Mouse (Mus musculus): ENCODE measurements around the gene Zfp748. TPM values are rescaled to one million over a fixed set of nuclear protein-coding genes. Genes with fewer than 3 reads are reported as not detected.

Gene Zfp748
- 8.5 and 9.0 TPM in 2 replicates for polyA plus RNA-seq (2012; rRNA removed)

DNA sequence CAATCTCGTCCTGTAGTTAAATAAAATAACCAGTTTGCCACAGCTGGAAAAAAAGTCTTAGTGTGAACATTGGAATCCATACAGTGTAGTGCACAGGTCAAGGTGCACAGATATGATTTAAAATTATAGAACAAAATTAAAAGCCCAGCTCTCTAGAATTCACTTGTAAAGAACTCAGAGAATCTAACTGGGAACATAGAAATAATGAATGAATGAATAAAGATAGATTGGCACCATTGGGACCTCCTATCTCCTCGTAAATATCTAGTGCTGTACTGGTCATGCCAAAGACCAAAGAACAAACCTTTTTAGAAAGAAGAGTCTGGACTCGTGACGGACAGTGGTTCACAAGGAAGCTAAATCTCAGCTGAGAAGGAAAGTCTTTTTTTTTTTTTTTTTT, at the start of gene Zfp748:
Zfp748 (minus strand) TSS at position 101 of the 400 bp plus-strand sequence.
- no peak for DNase-seq (ENCODE audit: low read depth)
- TF ChIP-seq CTCF (IDR thresholded peaks at IDR 0.05; ENCODE audit: borderline replicate concordance, extremely low read depth, insufficient read depth, insufficient read length): no peak
- TF ChIP-seq POLR2A (IDR thresholded peaks at IDR 0.05; ENCODE audit: borderline replicate concordance, extremely low read depth, insufficient read depth, insufficient read length, poor library complexity, severe bottlenecking): no peak

DNA sequence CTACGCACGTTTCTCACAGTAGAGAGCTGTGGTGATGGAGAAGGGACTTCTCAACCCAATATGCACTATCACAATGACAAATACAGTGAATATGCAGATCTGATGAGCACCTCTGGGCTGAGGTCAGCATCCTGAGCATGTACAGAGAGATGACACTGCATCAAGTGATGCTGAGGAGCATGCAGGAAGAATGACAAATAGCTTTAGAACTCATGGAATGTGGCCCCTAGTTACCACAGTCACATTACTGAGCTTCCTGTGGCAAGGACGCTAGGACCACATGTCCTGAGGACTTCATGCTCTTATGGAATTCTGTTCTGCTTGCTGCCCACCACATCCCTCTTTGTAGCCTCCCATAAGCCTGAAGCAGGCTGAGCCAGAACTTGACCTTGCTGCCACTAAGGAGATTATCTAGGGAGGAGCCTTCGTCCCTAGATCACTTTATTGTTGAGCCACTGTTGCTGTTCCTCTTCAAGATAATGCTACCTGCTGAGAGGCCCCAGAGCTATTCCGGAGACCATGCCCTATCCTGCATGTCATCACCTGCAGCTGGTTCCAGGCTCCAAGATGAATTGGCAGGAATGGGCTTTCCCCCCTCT, 19.1 kb upstream of the Zfp748 start:
- TF ChIP-seq POLR2A (IDR thresholded peaks at IDR 0.05; ENCODE audit: borderline replicate concordance, extremely low read depth, insufficient read depth, insufficient read length, poor library complexity, severe bottlenecking) (no peak), CTCF (IDR thresholded peaks at IDR 0.05; ENCODE audit: borderline replicate concordance, extremely low read depth, insufficient read depth, insufficient read length) (no peak)
- no peak for DNase-seq (ENCODE audit: low read depth)

DNA sequence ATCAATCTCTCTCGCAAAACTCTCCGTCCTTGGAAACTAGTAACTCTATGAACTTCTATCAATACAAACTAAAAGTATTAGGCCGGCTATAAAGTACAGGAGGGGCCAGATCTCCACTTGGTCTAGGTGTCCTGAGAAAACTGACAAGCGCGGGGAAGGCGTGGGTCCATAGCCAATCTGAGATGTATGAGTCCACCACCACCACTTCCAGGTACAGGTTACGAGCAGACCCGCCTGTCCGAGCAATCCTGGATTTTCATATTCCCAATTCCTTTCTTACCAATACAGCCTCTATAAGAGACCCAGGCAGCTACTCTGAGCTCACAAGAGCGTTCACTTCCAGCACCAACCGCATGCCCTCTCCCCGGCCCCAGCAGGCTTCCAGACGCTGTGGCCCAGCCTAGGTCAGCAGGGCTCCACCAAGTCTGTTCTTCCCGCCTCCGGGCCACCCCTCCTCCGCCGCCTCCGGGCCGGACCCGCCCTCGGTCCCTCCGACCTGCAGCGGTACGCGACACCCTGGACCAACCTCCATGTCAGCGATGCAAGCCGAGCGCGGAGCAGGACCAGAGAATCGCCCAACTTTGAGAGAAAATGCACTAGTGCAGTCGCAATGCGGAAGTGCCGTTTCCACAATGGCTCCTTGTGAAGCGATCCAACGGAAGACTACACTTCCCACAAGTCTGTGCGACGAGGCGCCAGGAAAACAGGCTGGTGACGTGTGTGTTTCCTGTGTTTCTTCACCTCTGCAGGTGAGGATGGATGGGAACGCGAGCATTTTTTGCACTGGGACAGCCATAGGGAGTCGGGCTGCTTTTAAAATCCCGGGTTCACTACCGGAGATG, 904 bp downstream of the Zfp748 start:
- TF ChIP-seq CTCF (IDR thresholded peaks at IDR 0.05; ENCODE audit: borderline replicate concordance, extremely low read depth, insufficient read depth, insufficient read length) (no peak), POLR2A (IDR thresholded peaks at IDR 0.05; ENCODE audit: borderline replicate concordance, extremely low read depth, insufficient read depth, insufficient read length, poor library complexity, severe bottlenecking) (peak; percentile 30; the same call in 1 of the 2 replicates)
- DNase-seq (ENCODE audit: low read depth): peak; percentile 98

DNA sequence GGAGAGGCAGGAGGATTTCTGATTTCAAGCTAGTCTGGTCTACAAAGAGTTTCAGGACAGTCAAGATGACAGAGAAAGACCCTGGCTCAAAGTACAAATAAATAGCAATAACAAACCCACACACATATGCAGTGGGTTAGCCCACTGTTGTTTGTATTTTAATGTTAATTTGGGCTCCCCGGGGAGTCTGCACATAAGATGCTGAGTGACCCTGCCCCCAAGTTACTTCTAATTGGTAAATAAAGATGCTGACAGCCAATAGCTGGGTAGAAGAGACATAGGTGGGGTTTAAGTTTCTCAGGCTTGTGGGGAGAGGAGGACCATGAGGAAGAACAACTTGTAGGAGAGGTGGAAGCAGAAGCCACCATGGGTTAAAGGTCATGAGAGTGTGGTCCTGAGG, 7.7 kb downstream of the Zfp748 start:
- no peak for TF ChIP-seq CTCF (IDR thresholded peaks at IDR 0.05; ENCODE audit: borderline replicate concordance, extremely low read depth, insufficient read depth, insufficient read length)
- no peak for TF ChIP-seq POLR2A (IDR thresholded peaks at IDR 0.05; ENCODE audit: borderline replicate concordance, extremely low read depth, insufficient read depth, insufficient read length, poor library complexity, severe bottlenecking)
- no peak for DNase-seq (ENCODE audit: low read depth)

DNA sequence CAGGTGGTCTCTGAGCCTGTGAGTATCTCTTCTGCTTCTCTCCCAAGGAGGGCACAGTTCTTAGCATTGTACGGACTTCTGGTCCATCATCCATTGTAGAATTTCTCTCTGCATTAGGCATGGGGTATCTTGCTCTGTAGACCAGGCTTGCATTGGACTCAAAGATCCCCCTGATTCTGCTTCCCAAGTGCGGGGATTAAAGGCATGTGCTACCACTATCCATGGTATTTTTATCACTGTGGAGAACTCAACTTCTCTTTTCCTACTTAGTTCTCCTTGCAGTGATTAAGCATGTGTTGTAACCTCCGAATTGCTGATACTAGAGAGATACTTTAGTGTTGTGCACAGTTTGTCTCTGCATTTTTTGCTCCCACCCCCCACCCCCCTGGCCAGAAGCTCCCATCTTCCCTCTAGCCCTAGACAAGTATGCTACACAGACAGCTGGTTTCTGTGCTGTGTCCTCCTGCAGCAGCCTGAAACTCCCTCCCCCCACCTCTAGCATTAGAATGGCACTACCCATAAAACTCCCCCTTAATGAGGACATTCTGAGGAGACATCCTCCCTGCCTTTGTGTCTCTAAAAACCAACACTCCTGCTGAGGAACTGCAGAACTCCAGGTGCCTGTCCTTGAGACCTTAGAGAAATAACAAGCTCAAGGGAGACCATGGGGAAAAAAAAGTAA, 26.4 kb downstream of the Zfp748 start:
- no peak for TF ChIP-seq CTCF (IDR thresholded peaks at IDR 0.05; ENCODE audit: borderline replicate concordance, extremely low read depth, insufficient read depth, insufficient read length)
- TF ChIP-seq POLR2A (IDR thresholded peaks at IDR 0.05; ENCODE audit: borderline replicate concordance, extremely low read depth, insufficient read depth, insufficient read length, poor library complexity, severe bottlenecking): no peak
- no peak for DNase-seq (ENCODE audit: low read depth)

DNA sequence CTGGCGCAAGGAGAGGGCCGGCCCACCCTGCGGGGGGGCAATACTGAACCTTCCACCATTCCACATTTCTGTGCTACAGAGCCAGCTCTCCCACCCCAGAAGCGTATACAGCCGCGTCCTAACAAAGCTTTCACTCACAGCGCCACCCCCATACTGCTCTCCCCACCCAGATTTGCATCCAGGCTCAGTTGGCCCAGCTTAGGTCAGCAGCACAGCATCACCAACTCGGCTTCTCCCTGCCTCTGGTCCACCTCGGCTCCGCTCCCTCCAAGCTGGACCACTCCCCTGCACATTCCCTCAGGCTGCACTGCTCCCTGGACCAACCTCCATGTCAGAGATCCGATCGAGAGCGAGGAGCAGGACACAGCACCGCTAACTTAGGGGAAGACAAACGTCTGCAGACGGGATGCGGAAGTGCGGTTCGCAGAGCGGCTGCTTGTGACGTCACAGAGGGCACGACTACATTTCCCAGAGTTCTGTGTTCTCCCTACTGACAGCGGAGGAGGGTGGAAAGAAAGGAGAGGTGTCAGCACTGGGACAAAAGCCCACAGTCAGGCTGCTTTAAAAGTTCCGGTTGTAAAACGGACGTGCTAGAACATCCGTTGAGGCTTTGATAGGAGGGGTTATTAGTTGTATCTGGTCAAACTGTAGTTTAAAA, 27.7 kb downstream of the Zfp748 start, which contains the start of the genes Gm26965 and Zfp87:
Gm26965 (minus strand) TSS at position 399 of the 658 bp plus-strand sequence.
Zfp87 (minus strand) TSS at position 425 of the 658 bp plus-strand sequence.
- TF ChIP-seq POLR2A (IDR thresholded peaks at IDR 0.05; ENCODE audit: borderline replicate concordance, extremely low read depth, insufficient read depth, insufficient read length, poor library complexity, severe bottlenecking) (0 out of 2 replicates have a peak, but pooled peaks have one; percentile 25), CTCF (IDR thresholded peaks at IDR 0.05; ENCODE audit: borderline replicate concordance, extremely low read depth, insufficient read depth, insufficient read length) (no peak)
- DNase-seq (ENCODE audit: low read depth): peak; percentile 98

DNA sequence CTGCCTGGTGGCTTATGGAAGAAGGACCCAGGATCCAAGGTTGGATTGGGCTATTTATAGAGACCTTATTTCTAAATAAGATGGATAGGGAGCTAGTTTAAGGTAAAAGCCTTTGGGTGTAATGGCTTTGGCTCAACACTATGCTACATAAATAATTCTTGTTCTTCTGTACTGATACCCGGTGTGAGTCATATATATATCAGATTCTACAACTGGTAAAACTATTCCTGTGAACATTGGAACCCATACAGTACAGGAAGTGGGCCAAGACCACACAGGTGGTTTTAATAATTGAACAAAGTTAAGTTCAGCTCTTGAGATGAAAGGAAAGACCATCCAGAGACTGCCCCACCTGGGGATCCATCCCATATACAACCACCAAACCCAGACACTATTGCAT, 52.7 kb downstream of the Zfp748 start:
- TF ChIP-seq CTCF (IDR thresholded peaks at IDR 0.05; ENCODE audit: borderline replicate concordance, extremely low read depth, insufficient read depth, insufficient read length) (no peak), POLR2A (IDR thresholded peaks at IDR 0.05; ENCODE audit: borderline replicate concordance, extremely low read depth, insufficient read depth, insufficient read length, poor library complexity, severe bottlenecking) (no peak)
- no peak for DNase-seq (ENCODE audit: low read depth)

DNA sequence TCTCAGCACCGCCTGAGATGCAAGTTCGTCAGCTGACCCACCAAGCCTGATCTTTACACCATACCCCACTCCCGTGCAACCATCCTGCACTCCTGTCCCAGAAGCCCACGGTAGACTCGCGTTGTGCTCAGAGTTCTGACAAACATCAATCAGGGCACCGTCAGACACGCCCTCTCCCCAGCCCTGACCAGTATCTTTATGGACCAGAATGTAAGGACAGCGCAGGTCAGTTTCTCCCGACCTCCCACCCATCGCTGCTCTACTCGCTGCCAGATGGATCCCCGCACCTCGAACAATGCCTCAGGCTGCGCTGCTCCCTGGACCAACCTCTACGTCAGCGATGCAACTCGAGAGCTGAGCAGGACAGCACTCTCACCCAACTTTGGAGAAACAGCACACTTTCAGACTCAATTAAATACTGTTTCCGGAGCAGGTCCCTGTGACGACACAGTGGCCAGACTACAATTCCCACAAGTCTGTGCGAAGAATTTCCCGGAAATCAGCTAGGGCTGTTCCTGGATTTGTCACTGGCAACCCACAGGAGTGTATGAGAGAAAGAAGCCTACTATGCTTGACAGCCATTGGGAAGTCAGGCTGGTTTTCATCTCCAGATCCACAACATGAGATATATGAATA, 53.4 kb downstream of the Zfp748 start, which contains the start of gene Zfp58:
Zfp58 (minus strand) TSS at position 472 of the 636 bp plus-strand sequence.
- peak; percentile 97 for DNase-seq (ENCODE audit: low read depth)
- TF ChIP-seq POLR2A (IDR thresholded peaks at IDR 0.05; ENCODE audit: borderline replicate concordance, extremely low read depth, insufficient read depth, insufficient read length, poor library complexity, severe bottlenecking): no peak
- TF ChIP-seq CTCF (IDR thresholded peaks at IDR 0.05; ENCODE audit: borderline replicate concordance, extremely low read depth, insufficient read depth, insufficient read length): no peak

DNA sequence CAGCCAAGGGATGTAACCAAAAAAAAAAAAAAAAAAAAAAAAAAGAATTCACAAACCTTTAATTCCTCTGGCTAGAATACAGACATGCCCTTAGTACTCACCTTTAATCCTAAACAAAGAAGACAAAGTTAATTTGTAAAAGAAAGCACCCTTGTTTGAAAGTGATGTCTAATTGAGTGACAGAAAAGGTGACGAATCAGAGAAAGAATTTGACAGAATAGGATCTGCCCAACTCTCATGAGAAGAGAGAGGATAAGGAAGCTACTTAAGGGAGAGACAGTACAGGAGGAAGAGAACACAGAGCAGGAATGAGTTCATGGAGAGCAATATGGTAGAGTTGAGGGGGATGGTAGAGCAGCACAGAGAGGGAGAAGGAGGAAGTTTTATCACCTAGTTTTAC, 58.0 kb downstream of the Zfp748 start:
- no peak for TF ChIP-seq POLR2A (IDR thresholded peaks at IDR 0.05; ENCODE audit: borderline replicate concordance, extremely low read depth, insufficient read depth, insufficient read length, poor library complexity, severe bottlenecking)
- no peak for TF ChIP-seq CTCF (IDR thresholded peaks at IDR 0.05; ENCODE audit: borderline replicate concordance, extremely low read depth, insufficient read depth, insufficient read length)
- DNase-seq (ENCODE audit: low read depth): no peak

Other genes starting within 250 kb of the Zfp748 start
- gene Zfp457, start 247.3 kb downstream of the Zfp748 start, polyA plus RNA-seq (2012; rRNA removed): 1.8 and 2.6 TPM in 2 replicates
- 2.2 and 2.3 TPM in 2 replicates for gene Zfp595, start 221.3 kb downstream of the Zfp748 start, polyA plus RNA-seq (2012; rRNA removed)
- 0.30 TPM in 1 of 2 replicates, not detected in the other for gene Gm28044, start 193.3 kb downstream of the Zfp748 start, polyA plus RNA-seq (2012; rRNA removed)
- gene Zfp953, start 193.2 kb downstream of the Zfp748 start, polyA plus RNA-seq (2012; rRNA removed): 0.66 and 0.70 TPM in 2 replicates
- not detected in 2 replicates for gene Gm28041, start 178.1 kb downstream of the Zfp748 start, polyA plus RNA-seq (2012; rRNA removed)
- gene Zfp456, start 178.0 kb downstream of the Zfp748 start, polyA plus RNA-seq (2012; rRNA removed): 0.32 and 0.42 TPM in 2 replicates
- gene Zfp429, start 154.0 kb downstream of the Zfp748 start, polyA plus RNA-seq (2012; rRNA removed): 3.4 and 4.0 TPM in 2 replicates
- 0.59 TPM in 2 replicates for gene Zfp459, start 132.4 kb downstream of the Zfp748 start, polyA plus RNA-seq (2012; rRNA removed)
- 3.1 and 3.3 TPM in 2 replicates for gene Zfp874a, start 102.2 kb downstream of the Zfp748 start, polyA plus RNA-seq (2012; rRNA removed)
- 2.9 and 3.3 TPM in 2 replicates for gene Zfp874b, start 69.6 kb downstream of the Zfp748 start, polyA plus RNA-seq (2012; rRNA removed)
- gene Zfp58, start 53.3 kb downstream of the Zfp748 start, polyA plus RNA-seq (2012; rRNA removed): 5.4 and 5.6 TPM in 2 replicates
- gene Gm26965, start 27.7 kb downstream of the Zfp748 start, polyA plus RNA-seq (2012; rRNA removed): not detected in 2 replicates
- 23.7 and 25.7 TPM in 2 replicates for gene Zfp87, start 27.7 kb downstream of the Zfp748 start, polyA plus RNA-seq (2012; rRNA removed)
- gene Zfp729b, start 55.9 kb upstream of the Zfp748 start, polyA plus RNA-seq (2012; rRNA removed): 2.7 and 3.3 TPM in 2 replicates
- not detected in 2 replicates for gene Gm49345, start 83.9 kb upstream of the Zfp748 start, polyA plus RNA-seq (2012; rRNA removed)
- 3.6 and 4.3 TPM in 2 replicates for gene Zfp729a, start 84.0 kb upstream of the Zfp748 start, polyA plus RNA-seq (2012; rRNA removed)
- gene Zfp738, start 133.2 kb upstream of the Zfp748 start, polyA plus RNA-seq (2012; rRNA removed): 9.9 and 12.2 TPM in 2 replicates
- gene Zfp65, start 175.3 kb upstream of the Zfp748 start, polyA plus RNA-seq (2012; rRNA removed): 7.3 and 10.3 TPM in 2 replicates
- gene Zfp85, start 201.4 kb upstream of the Zfp748 start, polyA plus RNA-seq (2012; rRNA removed): 4.4 and 4.6 TPM in 2 replicates
- 2.5 and 2.8 TPM in 2 replicates for gene Zfp493, start 225.9 kb upstream of the Zfp748 start, polyA plus RNA-seq (2012; rRNA removed)